Mouse (Mus musculus): ENCODE data around the gene Uckl1.

GRCm38 (mm10) chr2:181584411-181584942 is at the start of gene Uckl1:
- TF ChIP-seq CTCF (IDR thresholded peaks at IDR 0.05; ENCODE audit: borderline replicate concordance, control insufficient read depth, extremely low read depth, insufficient read depth, low read length, poor library complexity) (no peak), POLR2A (IDR thresholded peaks at IDR 0.05; ENCODE audit: control insufficient read depth, extremely low read depth, insufficient read depth, low read length, poor library complexity) (no peak)
